Mouse (Mus musculus): ENCODE data around the gene Atad1. TPM values are rescaled to one million over a fixed set of nuclear protein-coding genes. Genes with fewer than 3 reads are reported as not detected.

Atad1 gene
- polyA plus RNA-seq, 1 experiment from 2014 or later, result 65.0 TPM

DNA sequence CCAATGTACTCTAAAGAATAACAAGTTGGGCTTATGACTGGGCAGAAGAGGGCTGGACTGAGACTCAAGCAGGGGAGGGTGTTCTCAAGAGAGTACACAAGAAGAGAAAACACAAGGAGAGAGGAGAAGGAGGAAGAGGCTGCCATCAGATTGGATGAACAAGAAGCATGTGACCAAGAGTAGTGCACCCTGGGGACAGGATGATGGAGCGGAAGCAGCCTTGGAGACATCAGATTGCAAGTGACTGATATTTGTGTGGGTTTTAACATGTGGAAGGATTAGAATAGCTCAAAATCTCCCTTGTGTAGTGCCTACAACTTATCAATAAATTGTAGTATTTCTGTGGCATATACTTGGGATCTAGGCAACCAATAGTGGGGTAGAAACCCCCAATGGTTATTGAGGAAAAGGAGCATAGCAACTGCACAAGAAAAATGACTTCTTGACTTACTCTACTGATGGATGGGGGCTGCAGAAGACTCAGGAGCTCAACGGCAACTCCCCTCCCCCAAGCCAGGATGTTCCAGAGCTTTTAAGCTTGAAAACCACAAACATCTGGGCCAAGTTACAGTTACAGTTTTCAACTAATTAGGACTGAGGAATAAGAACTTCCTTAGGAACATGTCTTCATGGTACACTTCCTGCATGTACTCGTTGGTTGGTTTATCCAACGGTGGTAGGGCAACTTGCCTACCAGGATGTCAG is 1.2 kb upstream of the Atad1 start:
- Histone ChIP-seq H3K9me3 (ENCODE audit: control insufficient read depth, low read length) (no peaks in the 10 kb centered on the region), H3K9ac (ENCODE audit: low read length) (no peak overlapping the region), H3K4me1 (ENCODE audit: control insufficient read depth in 2 of 2, insufficient read depth in 2 of 2, low read length in 2 of 2) (no peaks in the 10 kb centered on the region), H3K27ac (replicated peaks in 1 of 2; ENCODE audit: control insufficient read depth in 1 of 2, insufficient read depth in 1 of 2, low read depth in 2 of 2, low read length in 2 of 2) (no peak overlapping the region), H3K36me3 (ENCODE audit: control insufficient read depth, insufficient read depth, low read length) (no peaks in the 10 kb centered on the region), H3K4me3 (ENCODE audit: control insufficient read depth in 1 of 2, insufficient read depth in 1 of 2, low read depth in 1 of 2, low read length in 2 of 2) (no peak overlapping the region), H3K4me2 (ENCODE audit: low read length) (no peak overlapping the region), H3K27me3 (ENCODE audit: control insufficient read depth, insufficient read depth, low read length) (no peaks in the 10 kb centered on the region)
- WGBS, result 83% methylated on average over 4 of the region's 4 CpGs
- ATAC-seq (ENCODE audit: insufficient number of reproducible peaks, insufficient read depth, low FRiP score, low read depth), result no peak

DNA sequence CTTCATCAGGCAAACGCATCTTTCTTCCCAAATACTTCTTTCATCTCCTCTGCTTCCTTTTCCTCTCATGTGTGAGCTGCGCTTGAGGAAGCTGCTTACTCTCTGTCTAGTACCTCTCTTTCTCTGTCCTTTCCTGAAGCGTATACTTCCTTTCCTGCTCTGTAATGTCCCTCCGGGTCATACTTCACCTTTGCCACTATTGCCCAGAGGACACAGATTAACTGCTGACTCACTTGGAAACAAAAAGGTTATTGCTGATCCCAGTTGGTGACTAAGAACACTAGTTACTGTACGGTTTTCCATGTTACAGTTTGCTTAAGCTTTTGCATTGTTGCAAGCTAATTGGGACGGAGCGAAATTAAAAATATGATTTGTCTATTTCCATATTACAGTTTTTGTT is 1.7 kb downstream of the Atad1 start:
- no peak for ATAC-seq (ENCODE audit: insufficient number of reproducible peaks, insufficient read depth, low FRiP score, low read depth)
- Histone ChIP-seq H3K36me3 (ENCODE audit: control insufficient read depth, insufficient read depth, low read length) (no peaks in the 10 kb centered on the region), H3K9me3 (ENCODE audit: control insufficient read depth, low read length) (no peaks in the 10 kb centered on the region), H3K27me3 (ENCODE audit: control insufficient read depth, insufficient read depth, low read length) (no peaks in the 10 kb centered on the region), H3K27ac (replicated peaks in 1 of 2; ENCODE audit: control insufficient read depth in 1 of 2, insufficient read depth in 1 of 2, low read depth in 2 of 2, low read length in 2 of 2) (no peak overlapping the region), H3K9ac (ENCODE audit: low read length) (no peak overlapping the region), H3K4me1 (ENCODE audit: control insufficient read depth in 2 of 2, insufficient read depth in 2 of 2, low read length in 2 of 2) (no peaks in the 10 kb centered on the region), H3K4me3 (ENCODE audit: control insufficient read depth in 1 of 2, insufficient read depth in 1 of 2, low read depth in 1 of 2, low read length in 2 of 2) (no peak overlapping the region), H3K4me2 (ENCODE audit: low read length) (no peak overlapping the region)
- WGBS, result 75% methylated on average over 7 of the region's 7 CpGs

DNA sequence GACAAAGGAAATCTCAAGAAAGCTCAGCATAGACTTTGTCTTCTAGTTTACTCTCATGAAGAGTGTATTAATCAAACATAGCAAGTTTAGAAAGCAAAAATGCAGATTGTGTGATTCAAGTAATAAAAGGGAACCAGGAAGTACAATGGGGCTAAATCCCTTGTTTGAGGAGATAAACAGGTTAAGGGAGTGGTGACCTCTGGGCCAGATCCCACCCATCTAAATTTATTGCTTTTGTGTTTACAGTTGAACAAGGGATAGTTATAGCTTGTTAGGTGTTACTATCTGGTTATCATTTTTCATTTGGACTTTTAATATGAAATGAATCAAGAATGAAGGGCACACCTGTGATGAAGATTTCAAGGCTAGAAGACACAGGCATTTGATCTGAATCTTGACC is 6.7 kb downstream of the Atad1 start:
- H3K9ac ChIP-seq (ENCODE audit: low read length), result no peak overlapping the region
- H3K27me3 ChIP-seq (ENCODE audit: control insufficient read depth, insufficient read depth, low read length), result peaks cover 4% of the 10 kb centered on the region; the same call in 1 of the 2 replicates
- no peaks in the 10 kb centered on the region for H3K36me3 ChIP-seq (ENCODE audit: control insufficient read depth, insufficient read depth, low read length)
- ATAC-seq (ENCODE audit: insufficient number of reproducible peaks, insufficient read depth, low FRiP score, low read depth), result no peak
- no peaks in the 10 kb centered on the region for H3K9me3 ChIP-seq (ENCODE audit: control insufficient read depth, low read length)
- H3K4me1 ChIP-seq (ENCODE audit: control insufficient read depth in 2 of 2, insufficient read depth in 2 of 2, low read length in 2 of 2), result no peaks in the 10 kb centered on the region
- no peak overlapping the region for H3K27ac ChIP-seq (replicated peaks in 1 of 2; ENCODE audit: control insufficient read depth in 1 of 2, insufficient read depth in 1 of 2, low read depth in 2 of 2, low read length in 2 of 2)
- H3K4me3 ChIP-seq (ENCODE audit: control insufficient read depth in 1 of 2, insufficient read depth in 1 of 2, low read depth in 1 of 2, low read length in 2 of 2), result no peak overlapping the region
- no peak overlapping the region for H3K4me2 ChIP-seq (ENCODE audit: low read length)

DNA sequence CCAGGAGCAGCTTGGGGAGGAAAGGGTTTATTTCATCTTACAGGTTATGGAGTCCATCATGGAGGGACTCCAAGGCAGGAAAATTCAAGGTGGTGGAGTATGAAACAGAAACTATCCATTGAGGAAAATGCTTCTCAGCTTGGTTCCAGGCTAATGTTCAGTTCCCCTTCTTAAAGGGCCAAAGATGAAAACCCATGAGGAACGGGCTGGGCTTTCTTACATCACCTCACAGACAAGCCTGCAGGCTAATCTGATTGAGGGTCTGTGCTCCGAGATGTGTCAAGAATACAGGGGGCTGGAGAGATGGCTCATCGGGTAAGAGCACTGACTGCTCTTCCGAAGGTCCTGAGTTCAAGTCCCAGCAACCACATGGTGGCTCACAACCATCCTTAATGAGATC is 9.8 kb downstream of the Atad1 start:
- Histone ChIP-seq H3K27me3 (ENCODE audit: control insufficient read depth, insufficient read depth, low read length) (peaks cover 13% of the 10 kb centered on the region), H3K4me3 (ENCODE audit: control insufficient read depth in 1 of 2, insufficient read depth in 1 of 2, low read depth in 1 of 2, low read length in 2 of 2) (no peak overlapping the region), H3K4me2 (ENCODE audit: low read length) (no peak overlapping the region), H3K9ac (ENCODE audit: low read length) (no peak overlapping the region), H3K4me1 (ENCODE audit: control insufficient read depth in 2 of 2, insufficient read depth in 2 of 2, low read length in 2 of 2) (peaks cover 0 to 7% of the 10 kb centered on the region in 2 experiments; a peak in 2 of 4 replicates), H3K9me3 (ENCODE audit: control insufficient read depth, low read length) (no peaks in the 10 kb centered on the region), H3K36me3 (ENCODE audit: control insufficient read depth, insufficient read depth, low read length) (no peaks in the 10 kb centered on the region), H3K27ac (replicated peaks in 1 of 2; ENCODE audit: control insufficient read depth in 1 of 2, insufficient read depth in 1 of 2, low read depth in 2 of 2, low read length in 2 of 2) (no peak overlapping the region)
- 76% methylated on average over 4 of the region's 4 CpGs for WGBS
- no peak for ATAC-seq (ENCODE audit: insufficient number of reproducible peaks, insufficient read depth, low FRiP score, low read depth)

DNA sequence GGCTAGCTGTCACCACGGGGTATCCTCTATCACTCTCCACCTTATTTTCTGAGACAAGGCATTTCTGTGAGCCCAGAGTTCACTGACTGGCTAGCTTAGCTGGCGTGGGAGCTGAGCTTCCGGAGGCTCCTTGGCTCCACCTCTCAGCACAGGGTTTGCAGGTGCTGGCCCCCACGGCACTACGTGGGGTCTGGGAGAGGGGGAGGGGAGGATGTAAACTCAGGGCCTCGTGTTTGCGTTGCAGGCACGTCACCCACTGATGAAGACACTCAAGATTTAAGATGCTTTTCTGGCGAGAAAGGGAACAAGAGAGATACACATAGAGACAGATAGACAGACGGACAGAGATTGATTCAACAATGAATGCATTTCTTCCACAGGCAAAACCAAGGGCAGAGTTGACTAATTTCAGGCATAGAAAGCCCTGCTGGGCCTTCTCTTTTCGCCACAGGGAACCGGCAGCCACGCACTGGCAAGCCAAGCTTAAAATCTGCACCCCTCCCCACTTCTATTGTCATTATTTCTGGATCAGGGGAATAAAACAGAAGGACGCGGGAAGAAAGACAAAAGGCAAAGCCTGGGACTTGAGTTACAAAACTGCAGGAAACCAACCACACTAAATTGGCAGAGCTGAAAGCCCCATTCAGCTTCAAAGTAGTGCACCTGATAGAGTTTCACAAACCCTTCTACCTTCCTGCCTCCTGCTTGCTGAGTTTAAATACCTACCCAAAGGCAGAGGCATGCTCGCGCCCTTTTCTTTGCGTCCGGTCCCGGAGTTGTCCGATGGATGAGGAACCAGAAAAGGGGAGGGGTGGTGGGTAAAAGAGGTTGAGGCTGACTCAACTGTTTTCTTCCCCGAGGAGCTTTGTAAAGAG is 12.9 kb downstream of the Atad1 start:
- ATAC-seq (ENCODE audit: insufficient number of reproducible peaks, insufficient read depth, low FRiP score, low read depth), result no peak

DNA sequence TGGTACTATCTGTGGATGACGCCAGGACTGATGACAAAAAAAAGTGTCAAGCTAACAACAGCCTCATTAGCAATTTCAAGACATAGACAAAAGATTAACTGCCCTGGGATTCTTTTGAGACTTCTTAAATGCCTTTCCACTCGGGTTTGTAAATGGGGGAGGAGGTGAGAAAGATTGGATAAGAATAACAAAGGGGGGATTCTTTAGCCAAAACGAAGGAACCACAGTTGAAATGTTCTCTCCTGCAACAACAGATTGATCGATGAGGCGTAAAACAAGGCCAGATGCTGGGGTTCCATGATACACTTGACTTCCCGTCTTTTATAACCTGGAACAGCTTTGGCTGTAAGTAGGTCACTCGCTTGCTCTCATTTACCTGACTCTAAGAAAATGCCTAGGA is 15.8 kb downstream of the Atad1 start:
- peaks cover 9% of the 10 kb centered on the region for H3K27me3 ChIP-seq (ENCODE audit: control insufficient read depth, insufficient read depth, low read length)
- 47% methylated on average over 7 of the region's 7 CpGs for WGBS
- no peaks in the 10 kb centered on the region for H3K9me3 ChIP-seq (ENCODE audit: control insufficient read depth, low read length)
- H3K4me2 ChIP-seq (ENCODE audit: low read length), result no peak overlapping the region
- no peak overlapping the region for H3K27ac ChIP-seq (replicated peaks in 1 of 2; ENCODE audit: control insufficient read depth in 1 of 2, insufficient read depth in 1 of 2, low read depth in 2 of 2, low read length in 2 of 2)
- H3K36me3 ChIP-seq (ENCODE audit: control insufficient read depth, insufficient read depth, low read length), result no peaks in the 10 kb centered on the region
- H3K4me1 ChIP-seq (ENCODE audit: control insufficient read depth in 2 of 2, insufficient read depth in 2 of 2, low read length in 2 of 2), result peaks cover 0 to 7% of the 10 kb centered on the region in 2 experiments; a peak in 2 of 4 replicates
- H3K9ac ChIP-seq (ENCODE audit: low read length), result no peak overlapping the region
- H3K4me3 ChIP-seq (ENCODE audit: control insufficient read depth in 1 of 2, insufficient read depth in 1 of 2, low read depth in 1 of 2, low read length in 2 of 2), result no peak overlapping the region
- no peak for ATAC-seq (ENCODE audit: insufficient number of reproducible peaks, insufficient read depth, low FRiP score, low read depth)

More for the DNA sequence above, 12.9 kb downstream of the Atad1 start:
- Histone ChIP-seq H3K4me1 (ENCODE audit: control insufficient read depth in 2 of 2, insufficient read depth in 2 of 2, low read length in 2 of 2) (peaks cover 0 to 7% of the 10 kb centered on the region in 2 experiments; a peak in 2 of 4 replicates), H3K9ac (ENCODE audit: low read length) (no peak overlapping the region), H3K4me2 (ENCODE audit: low read length) (peak overlapping the region; percentile 50), H3K9me3 (ENCODE audit: control insufficient read depth, low read length) (no peaks in the 10 kb centered on the region), H3K4me3 (ENCODE audit: control insufficient read depth in 1 of 2, insufficient read depth in 1 of 2, low read depth in 1 of 2, low read length in 2 of 2) (peak overlapping the region in 1 of 2 experiments; percentile 6; a peak in 1 of 4 replicates), H3K36me3 (ENCODE audit: control insufficient read depth, insufficient read depth, low read length) (no peaks in the 10 kb centered on the region), H3K27me3 (ENCODE audit: control insufficient read depth, insufficient read depth, low read length) (peaks cover 13% of the 10 kb centered on the region), H3K27ac (replicated peaks in 1 of 2; ENCODE audit: control insufficient read depth in 1 of 2, insufficient read depth in 1 of 2, low read depth in 2 of 2, low read length in 2 of 2) (no peak overlapping the region)
- 3% methylated on average over 22 of the region's 22 CpGs for WGBS

DNA sequence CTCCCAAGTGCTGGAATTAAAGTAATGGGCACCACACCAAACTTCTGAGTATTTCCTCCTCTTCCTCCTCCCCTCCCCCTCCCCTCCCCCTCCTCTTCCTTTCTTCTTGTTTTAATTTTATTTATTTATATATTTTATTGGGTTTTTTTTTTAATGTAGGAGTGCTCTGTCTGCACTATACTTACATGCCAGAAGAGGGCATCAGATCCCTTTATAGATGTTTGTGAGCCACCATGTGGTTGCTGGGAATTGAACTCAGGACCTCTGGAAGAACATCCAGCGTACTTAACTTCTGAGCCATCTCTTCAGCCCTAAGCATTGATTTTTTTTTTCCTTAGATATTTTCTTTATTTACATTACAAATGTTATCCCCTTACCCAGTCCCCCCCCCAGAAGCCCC is 19.3 kb downstream of the Atad1 start:
- H3K4me3 ChIP-seq (ENCODE audit: control insufficient read depth in 1 of 2, insufficient read depth in 1 of 2, low read depth in 1 of 2, low read length in 2 of 2), result no peak overlapping the region
- H3K27ac ChIP-seq (replicated peaks in 1 of 2; ENCODE audit: control insufficient read depth in 1 of 2, insufficient read depth in 1 of 2, low read depth in 2 of 2, low read length in 2 of 2), result no peak overlapping the region
- H3K4me1 ChIP-seq (ENCODE audit: control insufficient read depth in 2 of 2, insufficient read depth in 2 of 2, low read length in 2 of 2), result no peaks in the 10 kb centered on the region
- H3K36me3 ChIP-seq (ENCODE audit: control insufficient read depth, insufficient read depth, low read length), result no peaks in the 10 kb centered on the region
- WGBS, result 84% methylated on average over 1 of the region's 1 CpGs
- no peak overlapping the region for H3K4me2 ChIP-seq (ENCODE audit: low read length)
- no peak overlapping the region for H3K9ac ChIP-seq (ENCODE audit: low read length)
- no peaks in the 10 kb centered on the region for H3K27me3 ChIP-seq (ENCODE audit: control insufficient read depth, insufficient read depth, low read length)
- ATAC-seq (ENCODE audit: insufficient number of reproducible peaks, insufficient read depth, low FRiP score, low read depth), result no peak
- no peaks in the 10 kb centered on the region for H3K9me3 ChIP-seq (ENCODE audit: control insufficient read depth, low read length)

Data from heart, embryonic 14.5 days (tissue).